Mouse (Mus musculus) ZHBTc4 (cell line): ENCODE data around the gene Fbxl21.

Source experiments
- DNase-seq: peaks from one replicate; pipeline ENCODE4 v3.0.0-alpha.2; 2011; ENCODE audit warnings: low read depth, low spot score

The Fbxl21 gene

DNA sequence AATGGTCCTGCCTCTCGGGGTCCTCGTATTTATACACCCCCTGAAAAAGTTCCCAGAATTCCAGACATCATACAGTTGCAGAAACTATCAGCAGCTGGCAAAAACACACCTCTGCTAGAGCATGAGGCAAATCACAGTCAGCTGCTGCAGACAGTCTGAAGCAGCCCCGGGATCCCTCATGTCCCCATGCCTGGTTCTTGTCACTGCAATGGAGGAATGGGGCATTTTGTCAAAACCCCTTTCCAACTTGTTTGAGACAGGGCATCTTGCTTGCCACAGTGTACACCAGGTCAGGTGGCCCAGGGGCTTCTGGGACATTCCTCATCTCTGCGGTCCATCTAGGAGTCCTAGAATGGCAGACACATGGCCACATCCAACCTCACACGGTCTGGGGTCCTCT, 12.7 kb downstream of the Fbxl21 start:
- no peak for DNase-seq

DNA sequence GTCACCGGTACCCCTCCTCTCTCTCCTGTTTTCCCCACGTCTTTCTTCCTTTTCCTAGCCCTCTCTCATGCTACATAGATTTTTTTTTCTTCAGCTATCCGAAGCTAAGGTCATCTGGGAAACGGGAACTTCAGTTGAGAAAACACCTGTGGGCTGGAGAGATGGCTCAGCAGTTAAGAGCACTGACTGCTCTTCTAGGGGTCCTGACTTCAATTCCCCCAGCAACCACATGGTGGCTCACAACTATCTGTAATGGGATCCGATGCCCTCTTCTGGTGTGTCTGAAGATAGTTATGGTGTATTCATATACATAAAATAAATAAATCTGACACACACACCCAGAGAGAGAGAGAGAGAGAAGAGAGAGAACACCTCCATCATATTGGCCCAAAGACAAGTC, 13.3 kb downstream of the Fbxl21 start:
- peak; percentile 31 for DNase-seq

DNA sequence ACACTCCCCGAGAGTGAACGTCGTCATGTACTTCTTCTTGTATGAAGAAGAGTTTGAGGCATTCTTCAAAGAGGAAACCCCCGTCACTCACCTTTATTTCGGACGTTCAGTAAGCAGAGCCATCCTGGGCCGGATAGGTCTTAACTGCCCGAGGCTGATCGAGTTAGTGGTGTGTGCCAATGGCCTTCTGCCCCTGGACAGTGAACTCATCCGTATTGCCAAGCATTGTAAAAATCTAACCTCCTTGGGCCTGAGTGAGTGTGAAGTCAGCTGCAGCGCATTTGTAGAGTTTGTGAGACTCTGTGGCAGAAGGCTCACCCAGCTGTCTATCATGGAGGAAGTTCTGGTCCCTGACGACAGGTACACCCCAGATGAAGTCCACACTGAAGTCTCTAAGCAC, 14.8 kb downstream of the Fbxl21 start:
- DNase-seq = no peak

DNA sequence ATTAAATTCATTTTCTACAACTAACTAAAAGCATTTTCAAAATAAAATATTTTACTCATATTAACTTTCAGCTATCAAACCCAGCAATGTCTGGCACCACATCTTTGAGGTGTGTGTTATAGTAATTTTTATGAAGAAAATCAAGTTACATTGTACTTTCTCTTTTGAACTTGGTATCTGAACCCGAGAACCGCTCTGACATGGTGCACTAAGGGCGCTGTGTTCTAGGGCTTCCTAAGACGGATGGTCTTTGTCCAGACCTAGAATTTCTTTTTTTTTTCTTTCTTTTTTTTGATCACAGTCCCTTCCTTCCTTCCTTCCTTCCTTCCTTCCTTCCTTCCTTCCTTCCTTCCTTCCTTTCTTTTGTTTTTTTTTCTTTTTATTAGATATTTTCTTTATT, 17.6 kb downstream of the Fbxl21 start:
- DNase-seq = no peak

DNA sequence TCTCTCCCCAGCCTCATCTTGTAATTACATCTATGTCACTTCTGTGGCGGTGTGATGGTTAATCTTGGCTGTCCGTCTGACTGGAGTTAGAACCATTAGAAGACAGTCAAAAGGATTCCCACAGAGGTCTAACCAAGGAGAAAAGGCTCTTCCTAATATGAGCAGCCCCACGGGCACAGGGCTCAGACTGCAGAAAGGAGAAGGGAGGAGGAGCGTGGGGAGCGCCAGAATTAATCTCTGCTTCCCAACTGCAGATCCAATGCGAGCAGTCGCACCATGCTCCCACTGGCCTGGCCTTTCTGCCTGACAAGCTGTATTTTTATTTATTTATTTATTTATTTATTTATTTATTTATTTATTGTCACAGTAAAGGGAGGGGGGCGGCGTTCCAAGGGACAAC, 21.5 kb downstream of the Fbxl21 start:
- no peak for DNase-seq

DNA sequence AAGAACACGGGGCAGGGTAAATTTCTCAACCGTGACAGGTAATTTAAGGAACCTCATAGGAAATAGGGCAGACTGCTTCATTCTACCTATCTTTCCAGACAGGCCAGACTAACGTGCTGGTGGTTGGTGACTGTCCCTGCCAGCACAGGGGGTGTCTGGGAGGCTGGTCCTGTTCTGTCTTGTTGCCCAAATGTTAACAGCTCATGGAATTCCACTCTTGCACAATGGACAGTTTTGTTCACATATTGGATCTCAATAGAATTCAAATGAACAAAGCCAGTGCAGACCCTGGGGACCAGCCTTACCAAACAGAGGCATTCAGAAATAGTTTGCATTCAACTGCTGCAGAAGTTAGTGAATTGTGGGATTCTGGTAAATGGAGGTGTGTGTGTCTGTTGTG, 22.7 kb downstream of the Fbxl21 start:
- DNase-seq = no peak

DNA sequence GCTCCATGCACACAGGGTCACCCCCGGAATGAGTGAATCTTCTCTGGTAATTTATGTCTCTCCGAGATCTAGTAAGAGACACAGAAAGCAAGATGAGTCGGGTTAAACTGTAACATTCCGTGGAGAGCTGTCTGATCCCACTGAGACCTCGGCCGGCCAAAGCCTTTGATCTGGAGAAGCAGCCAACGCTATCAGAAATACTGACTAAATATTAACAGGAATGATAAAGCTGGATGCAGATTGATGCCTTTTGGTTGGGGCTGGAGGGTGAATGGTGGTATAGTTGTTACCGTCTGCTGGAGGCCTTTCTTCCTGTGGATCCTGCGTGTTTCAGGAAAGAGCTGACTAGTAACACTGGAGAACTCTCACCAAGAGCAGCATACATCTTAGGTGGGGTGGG, 26.1 kb downstream of the Fbxl21 start, which contains the start of gene Lect2:
Lect2 (minus strand) TSS at position 102 of the 400 bp plus-strand sequence.
- no peak for DNase-seq

DNA sequence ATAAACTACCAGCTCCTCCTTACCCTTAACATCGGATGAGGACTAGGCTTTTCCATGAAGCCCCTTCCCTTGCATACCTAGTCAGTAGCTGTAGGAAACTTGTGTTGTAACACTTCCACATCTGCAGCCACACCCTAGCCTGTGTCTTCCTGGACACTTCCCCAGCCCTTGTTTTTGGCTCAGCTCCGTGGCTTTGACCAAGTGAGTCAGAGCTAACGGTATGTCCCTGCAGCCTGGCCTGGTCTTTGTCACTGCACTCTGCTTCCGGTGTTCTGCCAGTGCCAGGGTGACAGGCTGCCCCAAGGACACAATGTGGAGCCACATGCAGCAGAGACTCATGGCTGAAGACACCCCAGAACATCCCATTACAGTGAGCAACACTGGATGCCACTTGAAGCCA, 27.1 kb downstream of the Fbxl21 start:
- no peak for DNase-seq

DNA sequence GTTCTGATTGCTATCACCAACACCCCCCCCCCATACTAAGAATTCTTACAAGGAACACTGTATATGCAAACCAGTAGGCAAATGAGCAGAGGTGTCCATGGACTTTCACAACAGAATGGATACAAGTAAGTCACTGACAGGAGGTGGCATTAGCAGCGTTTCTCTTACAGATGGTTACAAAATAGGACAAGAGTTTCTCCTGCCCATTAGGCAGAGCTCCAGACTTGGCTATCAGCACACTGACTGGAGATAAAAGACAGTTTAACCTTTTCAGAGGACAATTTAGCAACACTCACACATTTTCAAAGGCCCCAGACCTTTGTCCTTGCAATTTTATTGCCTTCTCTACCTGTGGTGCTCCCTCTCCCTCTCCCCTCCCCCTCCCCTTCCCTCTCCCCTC, 28.3 kb downstream of the Fbxl21 start:
- no peak for DNase-seq

DNA sequence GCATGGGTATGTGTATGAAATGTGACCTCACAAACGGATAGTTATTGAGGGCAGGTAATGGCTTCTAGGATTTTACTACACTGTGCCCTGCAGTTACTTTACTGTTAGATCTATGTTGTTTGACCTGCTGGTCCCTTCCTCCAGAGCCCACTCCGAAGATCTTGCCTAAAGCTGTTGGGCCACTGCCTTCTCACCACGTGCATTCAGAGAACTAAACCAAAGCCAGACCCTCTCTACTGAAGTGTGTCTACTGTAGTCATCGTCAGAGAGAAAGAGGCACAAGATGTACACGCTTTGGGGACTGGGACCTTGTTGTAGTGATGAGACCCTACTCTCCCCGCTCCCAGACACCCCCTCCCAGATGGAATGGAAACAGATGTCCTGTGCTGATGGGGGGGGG, 29.4 kb downstream of the Fbxl21 start:
- DNase-seq = no peak

DNA sequence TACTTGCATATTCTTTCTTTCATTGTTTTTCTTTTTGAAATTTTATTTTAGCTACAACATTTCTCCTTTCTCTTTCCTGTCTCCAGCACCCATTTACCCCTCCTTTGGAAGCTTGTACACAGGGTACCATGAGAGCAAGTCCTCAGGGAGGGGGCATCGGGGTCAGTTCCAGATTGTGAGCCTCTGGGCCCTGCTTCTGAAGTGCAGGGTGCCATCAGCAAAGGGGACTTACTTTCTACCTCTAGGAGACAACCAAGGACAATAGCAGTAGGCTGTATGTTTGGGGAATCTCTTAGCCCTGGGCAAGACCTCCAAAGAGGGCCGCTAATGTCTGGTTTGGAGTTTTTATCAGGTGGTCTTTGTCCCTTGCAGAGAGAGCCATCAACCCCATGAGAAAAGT, 31.7 kb downstream of the Fbxl21 start:
- DNase-seq = no peak

DNA sequence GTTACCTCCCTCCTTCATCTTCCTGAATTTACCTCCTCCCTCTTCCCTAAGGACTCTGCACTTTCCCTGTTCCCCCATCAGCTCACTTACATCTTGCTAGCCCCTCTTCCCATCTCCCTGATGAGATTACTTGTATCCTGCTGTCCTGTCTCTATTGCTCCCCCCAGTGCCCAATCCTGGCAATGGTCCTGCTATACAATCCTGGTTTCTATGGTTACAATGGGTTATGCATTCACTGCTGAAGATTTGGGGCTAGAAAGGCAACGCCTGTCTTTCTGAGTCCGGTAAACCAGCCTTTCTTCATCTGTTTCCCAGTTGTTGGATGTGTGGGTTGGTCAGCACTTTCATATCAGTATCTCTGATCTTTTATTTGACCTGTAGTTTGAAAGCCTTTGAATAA, 32.1 kb downstream of the Fbxl21 start:
- peak; percentile 86 for DNase-seq

DNA sequence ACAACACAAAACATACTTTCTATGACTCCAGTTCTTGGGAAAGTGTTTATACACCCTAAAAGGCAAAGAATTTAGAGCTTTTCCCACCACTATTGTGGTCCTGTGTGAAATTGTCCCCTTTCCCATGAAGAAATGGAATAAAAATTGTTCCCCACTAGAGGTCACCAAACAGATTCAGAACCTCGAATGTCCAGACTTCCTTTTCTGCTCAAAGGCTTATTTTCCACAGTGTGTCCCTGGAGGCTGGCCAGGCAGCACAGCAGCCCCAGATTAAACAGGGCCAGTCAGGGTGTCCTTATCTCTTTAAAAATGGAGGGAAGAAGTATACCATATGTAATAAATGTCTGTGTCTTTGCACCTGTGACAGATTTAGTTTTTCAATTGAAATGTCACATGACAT, 33.7 kb downstream of the Fbxl21 start:
- no peak for DNase-seq

DNA sequence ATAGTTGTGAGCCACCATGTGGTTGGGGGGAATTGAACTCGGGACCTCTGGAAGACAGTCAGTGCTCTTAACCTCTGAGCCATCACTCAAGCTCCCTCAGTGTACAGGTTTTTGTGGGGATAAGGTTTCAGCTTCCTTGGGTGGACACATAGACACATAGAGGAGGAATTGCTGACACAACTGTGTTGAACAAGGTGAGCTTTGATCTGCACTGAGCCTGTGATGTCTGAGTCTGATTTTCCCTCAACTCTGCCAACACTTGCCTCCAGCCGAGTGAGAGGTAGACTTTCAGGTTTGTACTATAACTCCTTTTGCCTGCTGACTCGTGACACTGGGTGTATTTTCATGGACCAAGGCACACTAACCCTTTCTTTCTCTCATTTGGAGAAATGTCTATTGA, 34.4 kb downstream of the Fbxl21 start:
- no peak for DNase-seq

DNA sequence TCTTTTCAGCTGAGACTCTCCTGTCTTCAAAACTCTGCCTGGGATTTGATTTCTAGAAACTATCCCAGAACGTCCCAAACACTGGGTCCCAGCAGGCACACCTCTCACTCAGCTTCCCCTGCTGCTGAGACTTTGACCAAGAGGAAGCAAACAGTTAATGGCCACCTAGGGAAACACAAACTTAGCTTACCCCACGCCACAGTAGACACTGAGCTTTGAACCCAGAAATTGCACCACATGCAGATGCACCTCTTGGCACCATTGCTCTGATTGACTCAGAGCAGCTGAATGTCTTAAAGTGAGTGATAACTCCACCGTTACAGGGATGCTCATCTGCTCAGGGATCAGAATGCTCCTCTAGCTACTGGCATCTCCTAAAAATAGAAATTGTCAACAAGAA, 36.5 kb downstream of the Fbxl21 start:
- DNase-seq = no peak

DNA sequence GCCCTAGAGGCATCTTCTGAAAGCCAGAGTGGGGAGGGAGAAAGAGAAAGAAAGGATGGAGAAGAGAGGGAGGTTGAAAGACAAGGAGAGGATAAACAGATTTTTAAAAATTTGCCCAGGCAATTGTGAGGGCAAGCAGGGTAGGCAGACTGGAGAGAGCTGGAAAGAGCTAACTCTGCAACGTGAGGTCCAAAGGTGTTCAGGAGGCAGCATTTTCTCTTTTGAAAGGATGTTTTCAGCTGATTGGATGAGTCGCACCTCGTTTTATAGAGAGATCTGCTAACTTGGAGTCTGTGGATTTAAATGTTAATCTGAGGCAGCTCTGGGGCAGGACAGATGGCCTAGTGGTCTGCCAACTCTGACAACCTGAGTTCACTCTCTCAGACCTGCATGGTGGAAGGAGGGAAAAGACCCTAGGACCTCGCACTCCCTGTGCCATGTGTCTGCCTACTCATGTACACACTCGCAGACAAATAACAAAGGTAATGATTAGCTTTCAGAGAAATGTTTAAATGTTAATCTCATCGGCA, 37.6 kb downstream of the Fbxl21 start:
- no peak for DNase-seq

DNA sequence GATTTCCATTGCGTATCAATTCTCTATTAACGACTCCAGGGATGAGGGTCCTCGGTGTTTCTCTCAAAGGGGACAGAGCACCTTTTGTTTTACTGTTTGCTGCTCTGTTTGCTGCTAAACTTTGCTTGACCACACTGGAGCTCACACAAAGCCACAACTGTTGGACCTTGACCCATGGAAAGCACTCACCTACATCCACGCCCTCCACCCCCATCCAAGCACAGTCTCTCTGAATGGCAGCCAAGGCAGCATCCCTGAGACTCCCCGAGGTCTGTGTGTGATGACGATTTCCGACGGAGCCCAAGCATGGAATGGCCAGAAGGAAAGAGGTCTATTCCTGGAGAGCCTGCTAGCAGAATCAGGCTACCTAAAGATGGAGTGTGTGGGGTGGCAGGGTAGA, 38.9 kb downstream of the Fbxl21 start:
- no peak for DNase-seq

DNA sequence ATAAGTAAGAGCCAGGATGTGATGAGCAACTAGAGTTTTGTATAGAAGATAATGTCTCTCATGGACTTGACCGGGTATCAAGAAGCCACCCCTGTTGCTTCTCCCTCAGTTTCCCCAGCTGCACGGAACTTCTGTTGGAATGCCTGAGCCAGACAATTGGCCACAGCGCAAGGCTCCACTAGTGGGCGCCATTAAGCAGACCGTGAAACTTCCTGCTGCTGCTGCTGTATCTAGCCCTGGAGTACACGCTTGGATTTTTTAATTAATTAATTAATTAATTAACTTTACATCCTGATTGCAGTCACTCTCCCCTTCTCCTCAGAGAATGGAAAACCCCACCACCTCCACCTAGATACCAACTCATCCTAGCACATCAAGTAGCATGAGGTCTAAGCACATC, 40.8 kb downstream of the Fbxl21 start:
- DNase-seq = peak; percentile 48

DNA sequence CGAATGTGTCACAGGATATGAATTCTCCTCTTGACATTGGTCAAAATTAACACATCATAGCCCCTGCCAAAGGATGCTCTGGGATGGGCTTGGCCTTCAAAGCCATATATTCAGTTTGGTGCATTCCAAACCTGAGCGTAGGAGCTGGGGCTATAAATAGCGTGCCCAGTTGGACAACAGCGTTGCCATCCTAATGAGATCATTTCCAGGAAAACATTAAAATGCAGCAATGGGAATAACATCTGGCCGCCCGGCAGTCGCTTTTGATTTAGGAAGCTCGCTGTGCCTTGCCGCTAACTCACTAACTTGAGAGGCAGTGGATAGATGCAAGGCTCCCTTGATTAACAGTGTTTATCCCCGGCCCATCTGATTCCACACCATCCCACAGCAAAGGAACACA, 44.1 kb downstream of the Fbxl21 start:
- no peak for DNase-seq

DNA sequence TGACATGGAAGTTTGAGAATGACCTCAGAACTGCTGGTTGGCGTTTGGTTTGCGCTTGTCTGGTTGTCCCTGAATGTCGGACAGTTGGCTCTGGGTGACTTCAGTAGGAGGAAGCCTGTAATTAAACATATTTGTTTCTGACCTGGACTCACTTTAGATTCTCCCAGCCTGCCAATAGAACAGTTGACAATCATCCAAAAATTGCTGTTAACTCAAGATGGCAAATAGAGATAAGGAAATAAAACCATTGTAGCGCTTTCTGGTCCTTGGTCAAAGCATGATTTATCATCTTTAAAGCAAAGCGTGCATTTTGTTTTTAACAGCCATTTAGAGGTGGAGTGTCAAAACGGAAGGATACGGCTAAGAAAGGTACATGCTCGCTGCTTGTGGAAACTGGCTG, 49.4 kb downstream of the Fbxl21 start:
- DNase-seq = no peak

DNA sequence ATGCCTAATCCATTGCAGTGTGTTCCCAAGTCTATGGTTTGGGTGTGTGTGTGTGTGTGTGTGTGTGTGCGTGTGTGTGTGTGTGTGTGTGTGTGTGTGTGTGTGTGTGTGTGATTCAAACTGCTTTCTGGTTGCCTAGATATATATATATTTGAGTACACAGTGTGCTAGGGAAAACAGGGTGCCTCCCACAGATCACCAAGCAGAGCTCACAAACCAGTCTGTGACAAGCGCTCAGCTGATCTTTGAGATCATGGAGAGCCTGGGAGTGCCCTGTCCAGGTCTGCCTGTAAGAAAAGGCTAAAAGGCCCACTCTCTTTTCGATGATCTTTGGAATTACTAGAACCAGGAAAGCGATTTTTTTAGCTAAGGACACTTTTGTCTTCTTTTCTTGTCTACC, 52.8 kb downstream of the Fbxl21 start:
- DNase-seq = no peak

DNA sequence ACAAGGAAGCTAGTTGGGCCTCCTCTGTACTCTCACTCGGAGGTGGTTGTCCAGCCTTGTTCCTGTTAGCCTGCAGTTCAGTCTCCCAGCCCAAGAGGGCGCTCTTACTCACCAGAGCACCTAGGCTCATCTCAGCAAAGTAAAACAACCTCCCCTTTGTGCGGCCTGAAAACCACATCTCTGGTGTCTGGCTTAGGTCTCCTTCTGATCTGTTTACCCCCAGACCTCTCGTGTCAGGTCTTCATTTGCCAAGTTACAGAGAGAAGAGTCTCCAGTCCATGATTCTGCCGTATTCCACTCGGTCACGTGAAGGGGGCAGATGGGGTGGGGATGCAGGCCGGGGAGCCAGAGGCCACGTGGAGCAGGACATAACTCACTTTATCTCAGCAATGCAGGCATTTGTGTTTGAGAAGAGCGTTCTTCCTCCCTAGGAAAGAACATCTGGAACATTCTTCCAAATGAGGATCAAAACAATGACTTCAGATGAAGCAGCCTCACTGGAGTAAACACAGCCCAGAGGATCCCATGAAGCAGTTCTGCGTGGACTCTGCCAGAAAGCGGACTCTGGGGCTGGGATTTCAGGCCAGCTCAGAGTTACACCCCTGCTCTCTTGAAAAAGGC, 53.5 kb downstream of the Fbxl21 start:
- peak; percentile 89 for DNase-seq

DNA sequence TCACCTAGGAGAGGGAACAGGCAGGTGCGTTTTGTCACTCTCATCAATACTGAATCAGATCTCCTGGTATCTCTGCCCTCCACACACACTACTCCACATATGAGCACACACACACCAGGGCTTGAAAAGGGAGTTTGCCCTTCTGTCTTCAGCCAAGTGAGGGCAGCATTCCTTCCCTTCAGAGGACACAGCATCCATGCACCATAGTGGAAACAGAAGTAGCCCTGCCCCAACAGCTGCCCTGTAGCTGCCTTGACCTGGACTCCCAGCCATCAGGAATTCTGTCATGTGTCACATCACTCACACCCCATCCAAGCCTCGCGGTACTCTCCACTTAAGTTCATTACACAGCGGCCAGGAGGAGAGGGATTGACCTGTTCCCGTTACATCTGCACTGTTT, 55.8 kb downstream of the Fbxl21 start:
- no peak for DNase-seq

DNA sequence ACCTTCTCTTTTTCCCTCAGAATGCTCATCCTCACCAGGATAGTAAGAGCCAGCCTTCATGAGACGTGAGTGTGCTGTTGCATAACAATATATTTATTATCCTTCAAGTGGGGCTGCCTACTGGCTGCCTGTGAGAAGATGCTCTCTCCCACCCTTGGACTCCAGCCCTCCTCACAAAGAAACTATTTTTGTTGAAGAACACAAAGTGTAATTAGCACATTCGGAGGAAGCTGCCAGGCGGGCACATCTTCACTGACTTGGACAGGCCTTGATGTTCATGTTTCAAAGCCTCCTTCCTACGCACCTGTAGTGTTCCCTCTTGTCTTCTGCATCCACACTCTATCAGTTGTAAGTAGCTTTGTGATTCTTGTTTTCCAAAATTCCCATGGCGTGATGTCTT, 58.2 kb downstream of the Fbxl21 start:
- no peak for DNase-seq
